Mouse (Mus musculus) forebrain, embryonic 14.5 days (tissue): Measurements from ENCODE around the gene Prickle1. TPM values are rescaled to one million over a fixed set of nuclear protein-coding genes. Genes with fewer than 3 reads are reported as not detected.

Experiments
- ATAC-seq: fragments of 200-750 bp; cut with Nextera tagmentation; 2 replicates; pipeline ENCODE4 v1.8.0; 2017; ENCODE audit warnings: mild to moderate bottlenecking, moderate library complexity
- DNase-seq: peaks from one replicate; pipeline ENCODE4 v3.0.0-alpha.2; 2015; ENCODE audit warnings: low spot score
- H3K27ac ChIP-seq: fragments of 300-500 bp; sonication (generic); 2 replicates; pipeline ENCODE4 v1.5.1; 2014; ENCODE audit warnings: low read depth, mild to moderate bottlenecking, control low read depth, low read length, moderate library complexity
- H3K27me3 ChIP-seq: fragments of 300-500 bp; sonication (generic); replicated peaks from 2 replicates; pipeline ENCODE4 v1.6.1; 2014; ENCODE audit warnings: low read length, control low read depth, mixed read lengths; ENCODE audit not compliant: control insufficient read depth, insufficient read depth
- H3K36me3 ChIP-seq: fragments of 300-500 bp; sonication (generic); 2 replicates; pipeline ENCODE4 v1.6.1; 2014; ENCODE audit warnings: low read length, control low read depth; ENCODE audit not compliant: control insufficient read depth, insufficient read depth
- H3K4me1 ChIP-seq: fragments of 300-500 bp; sonication (generic); 2 replicates; pipeline ENCODE4 v1.6.1; 2014; ENCODE audit warnings: antibody characterized with exemption, low read length, control low read depth; ENCODE audit not compliant: control insufficient read depth, insufficient read depth
- H3K4me2 ChIP-seq: fragments of 300-500 bp; sonication (generic); 2 replicates; pipeline ENCODE4 v1.6.1; 2014; ENCODE audit warnings: mild to moderate bottlenecking, control low read depth, low read length
- H3K4me3 ChIP-seq: fragments of 300-500 bp; sonication (generic); 2 replicates; pipeline ENCODE4 v1.5.1; 2014; ENCODE audit warnings: low read depth, low read length, control low read depth
- H3K9ac ChIP-seq: fragments of 300-500 bp; sonication (generic); 2 replicates; pipeline ENCODE4 v1.6.1; 2014; ENCODE audit warnings: mild to moderate bottlenecking, low read length, control low read depth, moderate library complexity
- H3K9me3 ChIP-seq: fragments of 300-500 bp; sonication (generic); replicated peaks from 2 replicates; pipeline ENCODE4 v1.6.1; 2016; ENCODE audit warnings: low read length, control low read depth, mixed read lengths; ENCODE audit not compliant: control insufficient read depth
- WGBS: fragments of 180-500 bp; shearing (Covaris S2); extraction: QIAGEN DNeasy Blood & Tissue Kit; methylation state at CpG from one replicate; pipeline ENCODE4 v1.1.7; 2014; 5-methylcytosine and 5-hydroxymethylcytosine counted together
- polyA plus RNA-seq: library from polyadenylated mRNA; unstranded; fragments of >200 nt; fragmentation: Nextera tagmentation; extraction: Ambion mirVana; gene quantifications from 2 replicates; pipeline ENCODE4 v1.2.1, GENCODE M21; 2014

The Prickle1 gene
- 11.0 and 15.6 TPM in 2 replicates for polyA plus RNA-seq

GRCm38 (mm10) chr15:93595746-93596145 is at the start of gene Prickle1:
Prickle1 (minus strand) TSS chr15:93595891.
- no peaks in the 10 kb centered on the region for H3K27me3 ChIP-seq
- H3K4me1 ChIP-seq: peaks cover 18% of the 10 kb centered on the region; the same call in 1 of the 2 replicates
- WGBS: under 1% methylated on average over 42 of the region's 60 CpGs
- peak within 1 kb of the TSS; percentile 80 for H3K4me3 ChIP-seq
- H3K27ac ChIP-seq: peak within 1 kb of the TSS; percentile 60
- H3K4me2 ChIP-seq: peak within 1 kb of the TSS; percentile 98
- no peaks in the 10 kb centered on the region for H3K36me3 ChIP-seq
- ATAC-seq: peak; percentile 94
- H3K9me3 ChIP-seq: no peaks in the 10 kb centered on the region
- peak within 1 kb of the TSS; percentile 82 for H3K9ac ChIP-seq
- DNase-seq: peak; percentile 89

DNA sequence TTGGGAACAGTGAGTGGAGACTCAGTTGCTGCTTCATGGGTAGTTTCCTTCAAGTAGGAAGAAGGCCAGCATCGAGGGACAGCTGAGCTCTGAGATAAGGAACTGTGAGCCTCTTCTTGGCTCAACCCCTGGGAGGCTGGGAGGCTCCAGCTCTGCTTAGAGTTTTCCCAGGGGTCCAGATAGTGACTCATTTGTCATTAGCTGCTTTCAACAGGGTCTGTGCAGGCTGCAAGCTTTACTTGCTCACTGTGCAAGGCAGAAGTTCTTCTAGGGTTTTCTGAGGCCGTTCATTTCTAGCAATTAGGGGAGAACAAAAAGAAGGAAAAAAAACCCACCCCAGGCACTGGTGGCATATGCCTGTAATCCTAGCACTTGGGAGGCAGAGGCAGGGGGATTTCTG is 44.5 kb upstream of the Prickle1 start:
- Histone ChIP-seq H3K27ac (no peak overlapping the region), H3K4me2 (no peak overlapping the region), H3K36me3 (no peaks in the 10 kb centered on the region), H3K27me3 (no peaks in the 10 kb centered on the region), H3K4me3 (no peak overlapping the region), H3K9ac (no peak overlapping the region), H3K9me3 (no peaks in the 10 kb centered on the region; the same call in 1 of the 2 replicates), H3K4me1 (no peaks in the 10 kb centered on the region)
- WGBS: 95% methylated on average over 2 of the region's 2 CpGs
- ATAC-seq (no peak), DNase-seq (no peak)

DNA sequence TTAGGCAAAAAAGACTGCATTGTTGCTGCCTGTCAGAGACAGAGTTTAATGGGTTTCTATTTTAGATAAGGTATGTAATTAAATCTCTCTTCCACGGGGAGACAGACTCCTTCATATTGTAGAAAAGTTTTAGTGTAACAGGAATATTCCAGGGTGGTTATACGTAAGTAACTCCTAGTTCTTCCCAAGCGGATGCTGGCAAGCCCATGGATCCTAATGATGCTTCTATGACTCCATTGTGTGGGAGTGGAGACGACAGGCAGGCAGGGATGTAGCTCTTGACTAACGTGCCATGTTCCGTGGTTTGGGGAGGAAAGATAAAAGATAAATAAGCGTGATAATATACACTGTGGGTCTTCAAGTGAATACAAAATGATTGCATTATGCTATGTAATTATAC is 41.3 kb upstream of the Prickle1 start:
- no peak for DNase-seq
- H3K4me1 ChIP-seq: no peaks in the 10 kb centered on the region
- no peaks in the 10 kb centered on the region; the same call in 1 of the 2 replicates for H3K9me3 ChIP-seq
- no peak overlapping the region for H3K27ac ChIP-seq
- ATAC-seq: no peak
- no peak overlapping the region for H3K4me3 ChIP-seq
- H3K27me3 ChIP-seq: no peaks in the 10 kb centered on the region
- H3K9ac ChIP-seq: no peak overlapping the region
- H3K36me3 ChIP-seq: no peaks in the 10 kb centered on the region
- WGBS: 75% methylated on average over 7 of the region's 7 CpGs
- H3K4me2 ChIP-seq: no peak overlapping the region

DNA sequence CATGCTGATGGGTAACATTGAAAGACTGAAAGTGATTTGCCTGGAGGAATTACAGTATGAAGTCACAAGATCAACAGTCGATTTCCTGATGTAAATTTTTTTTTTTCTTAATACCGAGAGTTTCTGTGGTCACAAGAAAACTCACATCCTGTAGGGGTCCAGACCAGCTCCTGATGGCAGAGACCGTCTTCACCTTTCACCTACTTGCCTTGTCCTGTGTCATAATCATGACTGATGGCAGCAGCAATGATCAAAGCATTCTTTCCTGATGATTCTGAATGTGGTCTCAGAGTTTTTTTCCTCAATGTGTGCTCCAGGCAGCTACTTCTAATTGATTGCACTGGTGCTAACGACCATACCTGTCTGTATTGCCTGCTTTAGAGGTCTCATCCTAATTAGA is 39.9 kb upstream of the Prickle1 start:
- Histone ChIP-seq H3K4me1 (no peaks in the 10 kb centered on the region), H3K36me3 (no peaks in the 10 kb centered on the region), H3K27ac (no peak overlapping the region), H3K4me2 (no peak overlapping the region), H3K9ac (no peak overlapping the region), H3K9me3 (no peaks in the 10 kb centered on the region; the same call in 1 of the 2 replicates), H3K4me3 (no peak overlapping the region), H3K27me3 (no peaks in the 10 kb centered on the region)
- WGBS: 48% methylated on average over 4 of the region's 4 CpGs
- DNase-seq (no peak), ATAC-seq (no peak)

DNA sequence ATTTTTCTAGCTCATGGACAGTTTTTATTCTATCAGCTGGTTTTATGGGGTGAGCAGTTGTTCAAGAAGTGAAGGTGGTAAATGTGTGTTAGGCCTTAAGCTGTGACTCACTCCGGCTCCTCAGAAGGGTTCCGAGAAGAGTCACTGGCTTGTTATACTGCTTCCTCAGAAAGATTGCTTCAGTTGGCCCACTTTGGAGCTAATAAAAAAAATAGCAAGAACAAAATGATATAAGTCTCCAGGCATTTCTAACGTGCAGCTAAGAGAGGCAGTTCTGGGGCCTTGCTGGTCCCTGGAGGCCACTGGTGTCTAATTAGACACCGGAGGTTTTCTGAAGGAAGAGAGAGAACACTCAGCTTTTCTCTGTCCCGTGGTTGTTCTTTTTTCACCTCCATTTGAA is 38.8 kb upstream of the Prickle1 start:
- 80% methylated on average over 5 of the region's 5 CpGs for WGBS
- no peak for DNase-seq
- no peaks in the 10 kb centered on the region for H3K36me3 ChIP-seq
- H3K27ac ChIP-seq: no peak overlapping the region
- H3K27me3 ChIP-seq: no peaks in the 10 kb centered on the region
- H3K4me3 ChIP-seq: no peak overlapping the region
- H3K4me2 ChIP-seq: no peak overlapping the region
- ATAC-seq: no peak
- no peaks in the 10 kb centered on the region for H3K4me1 ChIP-seq
- no peaks in the 10 kb centered on the region; the same call in 1 of the 2 replicates for H3K9me3 ChIP-seq
- H3K9ac ChIP-seq: no peak overlapping the region

DNA sequence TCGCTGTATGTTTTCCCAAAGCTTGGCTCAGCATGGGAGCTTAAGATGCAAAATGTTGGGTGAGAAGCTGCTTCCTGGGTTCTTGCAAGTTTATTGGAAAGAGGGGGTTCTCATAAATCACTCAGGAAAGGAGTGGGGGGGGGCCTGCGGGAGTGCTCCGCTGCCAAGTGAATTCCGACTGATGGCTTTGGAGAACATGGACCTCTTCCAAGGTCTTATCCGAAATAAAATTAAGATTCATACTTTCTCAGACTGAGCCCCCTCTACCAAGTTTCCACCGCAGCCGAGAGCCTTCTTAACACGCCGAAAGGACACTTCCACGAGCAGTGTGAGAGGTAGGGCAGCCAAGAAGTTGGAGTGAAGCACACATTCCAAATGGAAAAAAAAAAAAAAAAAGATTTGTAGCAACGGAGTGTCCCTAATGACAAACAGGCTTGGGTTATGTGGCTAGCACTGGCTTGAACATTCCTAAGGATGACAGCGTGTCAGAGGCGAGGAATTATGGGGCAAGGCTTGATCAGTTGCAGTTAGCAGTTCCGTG is 34.4 kb upstream of the Prickle1 start:
- Histone ChIP-seq H3K9ac (no peak overlapping the region), H3K9me3 (no peaks in the 10 kb centered on the region), H3K27ac (no peak overlapping the region), H3K4me2 (no peak overlapping the region), H3K4me3 (no peak overlapping the region), H3K36me3 (no peaks in the 10 kb centered on the region), H3K27me3 (no peaks in the 10 kb centered on the region), H3K4me1 (no peaks in the 10 kb centered on the region)
- 89% methylated on average over 14 of the region's 14 CpGs for WGBS
- ATAC-seq: no peak
- no peak for DNase-seq

- no peak overlapping the region for H3K9ac ChIP-seq
- H3K27ac ChIP-seq: no peak overlapping the region
- no peaks in the 10 kb centered on the region for H3K36me3 ChIP-seq
- no peak overlapping the region for H3K4me3 ChIP-seq
- no peaks in the 10 kb centered on the region for H3K27me3 ChIP-seq
- WGBS: 94% methylated on average over 9 of the region's 9 CpGs
- DNase-seq (no peak), ATAC-seq (no peak)
- no peaks in the 10 kb centered on the region for H3K4me1 ChIP-seq
- H3K4me2 ChIP-seq: no peak overlapping the region
- H3K9me3 ChIP-seq: no peaks in the 10 kb centered on the region
Measured at GRCm38 (mm10) chr15:93629201-93629600, 33.5 kb upstream of the Prickle1 start.

GRCm38 (mm10) chr15:93627836-93628797 is 32.4 kb upstream of the Prickle1 start:
- WGBS: 83% methylated on average over 21 of the region's 21 CpGs
- H3K36me3 ChIP-seq: no peaks in the 10 kb centered on the region
- no peak overlapping the region for H3K27ac ChIP-seq
- no peaks in the 10 kb centered on the region for H3K4me1 ChIP-seq
- H3K9ac ChIP-seq: no peak overlapping the region
- H3K27me3 ChIP-seq: no peaks in the 10 kb centered on the region
- H3K4me2 ChIP-seq: no peak overlapping the region
- DNase-seq: no peak
- no peak for ATAC-seq
- no peak overlapping the region for H3K4me3 ChIP-seq
- no peaks in the 10 kb centered on the region for H3K9me3 ChIP-seq

DNA sequence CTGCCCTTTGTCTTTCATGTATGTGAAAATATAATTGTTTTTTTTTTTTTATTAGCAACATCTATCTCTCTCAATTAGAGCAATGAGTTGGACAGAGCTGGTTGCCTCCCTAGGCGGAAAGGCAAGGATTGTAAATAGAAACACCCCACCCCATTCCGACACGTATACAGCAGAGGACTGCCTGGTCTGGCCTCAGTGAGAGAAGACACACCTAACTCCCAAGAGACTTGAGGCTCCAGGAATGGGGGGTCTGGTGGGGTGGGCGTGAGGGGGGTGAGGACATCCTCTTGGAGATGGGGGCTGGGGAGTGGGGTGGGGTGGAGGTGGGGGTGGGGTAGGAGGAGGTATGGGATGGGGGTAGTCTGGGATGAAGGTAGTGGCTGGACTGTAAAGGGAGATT is 23.9 kb upstream of the Prickle1 start:
- H3K4me3 ChIP-seq: no peak overlapping the region
- H3K27me3 ChIP-seq: no peaks in the 10 kb centered on the region
- no peak overlapping the region for H3K9ac ChIP-seq
- no peaks in the 10 kb centered on the region for H3K36me3 ChIP-seq
- H3K4me1 ChIP-seq: no peaks in the 10 kb centered on the region
- no peaks in the 10 kb centered on the region for H3K9me3 ChIP-seq
- ATAC-seq (no peak), DNase-seq (no peak)
- no peak overlapping the region for H3K4me2 ChIP-seq
- 87% methylated on average over 4 of the region's 4 CpGs for WGBS
- H3K27ac ChIP-seq: no peak overlapping the region
